Mouse (Mus musculus) T-helper 1 cell (primary cell): ENCODE measurements around the gene U90926.

Source experiments
- in situ Hi-C: fragments of 300-600 bp; cut with MboI, MseI; formaldehyde crosslinking; loops from one replicate; pipeline ENCODE4 v1.15.1; 2025; ENCODE audit warnings: high pct_unique_total_duplicates

Gene U90926

GRCm38 (mm10) chr5:92215308-92215707 lies at the start of gene U90926:
U90926 (minus strand) TSS chr5:92215408.
- in situ Hi-C loops, result no loop called here

DNA sequence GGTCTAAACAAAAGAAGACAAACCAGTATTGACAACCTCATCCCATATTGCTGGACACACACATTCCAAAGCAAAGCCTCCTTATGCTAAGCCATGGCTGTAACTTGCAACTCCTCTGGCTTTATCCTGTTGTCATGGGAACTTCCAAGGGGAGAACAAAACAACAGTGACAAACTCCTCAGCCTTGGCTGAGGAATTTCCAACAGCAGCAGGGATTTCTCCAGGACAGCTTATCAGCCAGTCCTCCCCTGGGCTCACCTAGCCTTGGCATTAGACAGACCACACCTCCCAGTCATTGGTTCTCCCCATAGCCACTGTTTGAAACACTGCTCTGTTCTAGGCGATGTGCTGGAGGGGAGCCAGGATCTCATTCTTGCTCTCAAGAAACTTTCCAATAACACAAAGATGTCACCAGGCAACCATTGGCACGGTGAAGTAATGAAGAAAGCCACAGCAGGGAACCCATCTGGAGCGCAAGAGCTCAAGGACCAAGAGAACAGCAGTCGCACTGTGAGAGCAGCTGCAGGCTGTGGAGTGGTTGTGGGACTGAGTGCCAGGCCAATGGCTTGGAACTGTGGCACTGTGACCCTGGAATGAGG lies 48.7 kb upstream of the U90926 start:
- in situ Hi-C loops, result no loop called here

DNA sequence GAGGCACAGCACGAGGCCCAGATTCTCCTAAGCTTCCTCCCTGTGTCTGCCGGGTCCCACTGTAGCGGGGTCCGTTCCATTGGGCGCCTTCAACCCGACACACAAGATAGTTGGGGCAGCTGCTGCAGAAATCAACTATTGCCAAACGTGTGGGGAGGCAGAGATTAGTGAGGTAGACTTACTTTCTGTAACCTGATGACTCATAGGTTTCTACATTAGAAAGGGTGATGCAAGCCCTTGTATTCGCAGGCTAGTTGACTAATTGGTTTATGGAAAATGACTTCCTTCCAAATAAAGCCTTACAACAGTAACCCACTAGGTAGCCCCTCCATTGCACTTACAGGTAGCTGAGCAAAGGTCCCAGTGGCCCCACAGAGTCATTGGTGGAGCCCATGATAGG lies 47.4 kb upstream of the U90926 start:
- in situ Hi-C loops, result no loop called here

DNA sequence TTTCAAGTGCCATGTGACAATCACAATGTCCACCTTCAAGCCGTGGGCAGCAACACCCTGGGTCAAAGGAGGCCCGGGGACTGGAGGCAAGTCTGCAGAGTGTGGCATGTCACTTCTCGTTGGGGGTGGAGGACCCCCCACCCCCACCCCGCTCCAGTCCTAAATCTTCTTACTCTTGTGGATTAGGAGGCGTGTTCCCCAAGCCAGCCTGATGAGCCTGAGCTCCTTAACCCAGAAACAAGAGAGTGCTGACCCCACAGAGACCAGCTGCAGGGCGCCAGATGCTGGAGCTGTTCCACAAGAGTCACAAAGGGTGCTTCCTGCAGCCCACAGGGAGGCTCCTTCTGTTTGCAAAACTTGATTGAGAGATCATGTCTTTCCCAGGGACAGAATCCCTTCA lies 41.0 kb upstream of the U90926 start, which contains the start of gene Ppef2:
Gene Ppef2 (minus strand): TSS at position 61 of the 400 bp plus-strand sequence.
- in situ Hi-C loops, result no loop called here

- in situ Hi-C loops, result no loop called here
Measured at GRCm38 (mm10) chr5:92254476-92254875, 39.3 kb upstream of the U90926 start.

DNA sequence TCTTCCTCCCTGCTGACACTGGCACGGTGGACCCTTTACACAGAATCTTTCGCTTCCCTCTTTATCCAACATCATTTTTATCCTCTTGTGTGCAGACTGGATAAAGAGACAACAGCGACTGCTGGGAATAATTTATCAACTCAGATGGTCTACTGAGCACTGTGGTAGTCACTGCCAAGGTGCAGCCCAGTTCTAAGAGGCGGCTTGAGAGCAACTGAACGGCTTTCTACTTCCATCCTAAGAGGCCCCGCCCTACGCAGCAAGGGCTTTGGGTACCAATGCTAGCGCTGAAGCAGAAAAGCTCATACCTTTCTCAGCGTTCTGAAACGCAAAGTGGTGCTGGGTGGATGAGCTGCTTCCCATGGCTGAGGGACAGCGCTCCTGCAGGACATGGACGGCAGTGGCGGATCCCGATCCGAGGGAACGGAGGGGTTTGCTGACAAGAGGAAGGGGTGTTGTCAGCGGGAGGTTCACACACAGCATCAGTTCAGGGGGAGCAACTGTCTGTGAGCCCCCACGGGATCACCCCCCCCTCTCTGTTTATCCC lies 37.7 kb upstream of the U90926 start:
- in situ Hi-C loops, result no loop called here

- in situ Hi-C loops, result no loop called here
Measured at GRCm38 (mm10) chr5:92252031-92252430, 36.8 kb upstream of the U90926 start.

DNA sequence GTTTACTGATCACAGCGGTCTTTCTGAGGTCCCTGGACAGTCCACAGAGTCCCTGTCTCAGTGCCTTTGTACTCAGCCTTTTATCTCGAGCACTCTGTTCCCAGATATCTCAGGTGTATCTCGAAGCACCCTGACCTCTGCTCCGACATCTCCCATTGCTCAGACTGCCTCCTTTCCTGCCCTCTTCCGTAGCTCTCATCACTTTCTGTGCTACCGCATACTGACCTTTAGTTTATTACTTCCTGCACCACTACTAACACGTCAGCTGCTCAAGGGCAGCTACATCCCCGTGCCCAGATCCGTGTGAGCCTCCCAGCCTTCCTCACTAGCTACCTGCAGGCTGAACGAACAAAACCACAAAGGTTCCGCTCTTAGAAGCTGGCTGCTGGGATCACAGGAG lies 33.4 kb upstream of the U90926 start:
- in situ Hi-C loops, result no loop called here

DNA sequence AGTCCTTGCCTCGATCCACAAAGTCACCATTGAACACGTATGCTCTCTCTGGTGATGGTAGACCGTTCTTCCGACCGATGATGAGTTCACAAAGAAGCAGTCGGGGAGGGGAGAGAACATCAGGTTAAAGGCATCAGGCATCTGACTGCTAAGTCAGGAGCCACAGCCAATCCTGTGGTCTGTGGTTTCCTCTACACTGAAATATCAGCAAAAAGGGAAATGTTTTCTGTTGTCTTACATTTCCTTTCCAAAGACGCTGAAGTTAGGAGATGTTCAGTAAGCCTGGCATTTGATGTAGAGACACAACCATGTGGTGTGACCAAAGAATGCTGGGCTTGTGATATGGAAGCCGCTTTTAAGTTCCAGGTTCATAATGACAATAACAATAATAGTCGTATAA lies 30.3 kb upstream of the U90926 start:
- in situ Hi-C loops, result no loop called here

DNA sequence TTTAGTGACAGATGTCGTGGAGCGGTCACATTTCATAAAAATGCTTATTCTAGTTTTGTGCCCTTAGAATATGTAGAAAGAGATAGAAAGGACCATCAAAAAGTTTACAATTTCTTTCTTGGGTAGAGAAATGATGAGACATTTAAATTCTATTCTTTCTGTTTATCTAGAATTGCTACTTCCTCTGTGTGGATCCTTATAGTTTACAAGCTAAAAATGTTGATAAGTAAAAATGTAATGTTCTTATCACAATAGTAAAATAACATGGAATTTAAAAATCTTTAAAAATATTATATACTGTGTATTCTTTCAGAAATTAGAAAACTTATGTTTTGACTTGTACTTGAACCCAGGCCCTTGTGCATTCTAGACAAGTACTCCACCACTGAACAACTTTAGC lies 29.7 kb upstream of the U90926 start:
- in situ Hi-C loops, result no loop called here

GRCm38 (mm10) chr5:92240769-92241168 lies 25.6 kb upstream of the U90926 start:
- in situ Hi-C loops, result no loop called here

GRCm38 (mm10) chr5:92239333-92240232 lies 24.4 kb upstream of the U90926 start:
- in situ Hi-C loops, result no loop called here

DNA sequence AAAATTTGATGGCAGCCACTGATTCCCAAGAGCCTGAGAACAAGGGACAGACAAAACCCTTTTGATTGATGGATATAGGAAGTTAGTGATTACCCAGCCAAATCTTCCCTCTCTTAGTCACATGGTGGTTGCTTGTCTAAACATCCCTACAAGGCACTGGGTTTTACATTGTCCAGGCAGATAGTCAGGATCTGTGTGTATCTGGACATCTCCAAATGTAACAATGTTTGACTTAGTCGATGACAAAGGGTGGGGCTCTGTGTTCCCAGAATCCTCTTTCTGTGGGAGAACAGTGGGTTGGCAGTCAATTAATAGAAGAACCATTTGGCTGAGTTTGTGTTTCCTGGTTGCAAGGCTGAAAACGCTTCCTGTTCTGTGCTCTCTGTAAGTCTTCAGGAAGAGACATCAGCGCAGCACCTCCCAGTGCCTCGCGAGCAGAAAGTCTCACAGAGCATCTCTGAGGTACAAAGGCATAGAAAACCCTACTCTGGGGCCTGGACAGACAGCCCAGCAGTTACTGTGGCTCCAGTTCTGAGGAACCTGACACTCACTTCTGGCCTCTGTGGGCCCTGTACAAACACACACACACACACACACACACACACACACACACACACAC lies 19.8 kb upstream of the U90926 start:
- in situ Hi-C loops, result no loop called here

- in situ Hi-C loops, result no loop called here
Measured at GRCm38 (mm10) chr5:92233366-92233765, 18.2 kb upstream of the U90926 start.

GRCm38 (mm10) chr5:92231836-92232235 lies 16.6 kb upstream of the U90926 start:
- in situ Hi-C loops, result no loop called here

- in situ Hi-C loops, result no loop called here
Measured at GRCm38 (mm10) chr5:92230306-92230705, 15.1 kb upstream of the U90926 start.

DNA sequence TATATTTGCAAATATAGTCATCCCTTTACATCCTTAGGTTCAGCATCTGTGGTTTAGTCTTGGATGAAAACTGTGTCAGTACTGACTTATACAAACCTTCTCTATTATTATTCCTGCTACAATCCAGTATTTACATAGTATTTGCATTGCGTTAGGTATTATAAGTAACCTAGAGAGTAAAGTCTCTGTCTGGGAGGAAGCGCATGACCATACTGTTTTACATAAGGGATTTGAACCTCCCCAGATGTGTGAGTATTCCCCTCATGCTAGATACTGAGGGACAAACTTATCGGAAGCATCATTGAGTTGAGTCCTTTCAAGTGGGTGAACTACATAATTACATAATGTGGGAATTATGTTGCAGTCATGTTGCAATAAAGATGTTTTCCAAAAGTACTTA lies 14.3 kb upstream of the U90926 start:
- in situ Hi-C loops, result no loop called here

DNA sequence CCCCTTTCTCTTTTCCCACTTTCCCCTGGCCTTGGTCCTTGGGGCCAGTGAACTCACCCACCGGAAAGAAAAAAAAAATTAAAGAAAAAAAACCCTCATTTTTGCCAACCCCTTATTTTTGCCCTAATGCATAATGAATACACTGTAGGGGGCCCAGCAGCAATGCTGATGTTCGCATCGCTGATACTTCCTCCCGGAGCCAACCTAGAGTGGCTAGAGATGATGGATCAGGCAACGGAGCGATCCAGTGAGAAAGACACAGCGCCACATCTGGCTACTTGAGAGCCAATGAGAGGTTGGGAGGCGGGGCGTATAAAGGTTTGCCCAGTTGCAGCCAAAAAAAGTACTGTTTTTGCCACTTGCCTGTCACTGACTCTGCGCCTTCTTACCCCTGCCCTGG lies 13.6 kb upstream of the U90926 start:
- in situ Hi-C loops, result no loop called here

GRCm38 (mm10) chr5:92227782-92228181 lies 12.6 kb upstream of the U90926 start:
- in situ Hi-C loops, result no loop called here

GRCm38 (mm10) chr5:92220287-92220902 lies 5.2 kb upstream of the U90926 start:
- in situ Hi-C loops, result no loop called here

- in situ Hi-C loops, result no loop called here
Measured at GRCm38 (mm10) chr5:92219826-92220225, 4.6 kb upstream of the U90926 start.
